ENCODE assay signal across 18 mouse cellular contexts in the genomic region with DNA sequence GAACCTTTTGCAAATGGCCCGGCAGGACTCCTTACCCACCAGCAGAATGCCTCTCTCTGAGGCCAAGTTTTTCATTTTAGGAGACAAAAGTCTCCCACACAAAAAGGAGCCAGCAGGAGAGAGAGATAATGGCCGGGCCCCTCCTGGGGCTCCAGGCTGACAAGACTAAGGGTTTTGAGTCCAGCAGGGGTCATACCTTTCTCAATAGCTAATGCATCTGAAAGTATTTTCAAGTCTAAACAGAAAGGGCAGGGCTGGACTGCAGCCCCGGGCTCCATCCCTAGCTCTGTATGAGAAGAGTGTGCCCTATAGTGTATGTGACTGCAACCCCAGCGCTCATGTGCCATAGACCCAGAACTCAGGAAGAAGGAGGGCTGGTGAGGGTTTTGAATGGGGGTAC.
DNase-seq lines count a peak whose midpoint lies in the region; ATAC-seq and TF ChIP-seq lines count a peak whose summit lies in the region.
"Had no signal": no experiment of that assay in that cellular context is flagged by ENCODE, and none has a peak within 500 bp of the region (broad histone marks: within the 10 kb centered on the region; RNA-seq: fewer than 3 reads in every experiment).

No protein-coding gene starts in this region.

- no peaks in the 10 kb centered on the region for H3K27me3 ChIP-seq in heart, embryonic 11.5 days (ENCODE audit: control insufficient read depth, insufficient read depth, low read length)
- H3K27me3 ChIP-seq in embryonic facial prominence, embryonic 10.5 days (replicated peaks; ENCODE audit: low read depth, poor library complexity, severe bottlenecking): no peaks in the 10 kb centered on the region
- no peaks in the 10 kb centered on the region for H3K27me3 ChIP-seq in forebrain, postnatal 0 days (ENCODE audit: insufficient read depth, low read length)
- no peaks in the 10 kb centered on the region for H3K27me3 ChIP-seq in midbrain, embryonic 16.5 days (ENCODE audit: control insufficient read depth, insufficient read depth, low read depth, low read length)
- H3K27me3 ChIP-seq: intestine, embryonic 15.5 days; Patski had no signal

- no peak for TF ChIP-seq CTCF in forebrain, postnatal 0 days (IDR thresholded peaks at IDR 0.05; ENCODE audit: low read depth)

- no peak overlapping the region for H3K9ac ChIP-seq in heart, embryonic 11.5 days (ENCODE audit: low read depth, low read length)
- H3K9ac ChIP-seq in forebrain, postnatal 0 days: no peak overlapping the region
- no peak overlapping the region for H3K9ac ChIP-seq in midbrain, embryonic 16.5 days (ENCODE audit: low read depth, low read length)
- H3K9ac ChIP-seq: intestine, embryonic 15.5 days had no signal

- no peaks in the 10 kb centered on the region for H3K9me3 ChIP-seq in heart, embryonic 11.5 days (replicated peaks; ENCODE audit: control insufficient read depth, low read length)
- H3K9me3 ChIP-seq in embryonic facial prominence, embryonic 10.5 days: no peaks in the 10 kb centered on the region
- no peaks in the 10 kb centered on the region for H3K9me3 ChIP-seq in forebrain, postnatal 0 days (ENCODE audit: low read length)
- H3K9me3 ChIP-seq in midbrain, embryonic 16.5 days (replicated peaks; ENCODE audit: control insufficient read depth, low read length, poor library complexity, severe bottlenecking): no peaks in the 10 kb centered on the region
- H3K9me3 ChIP-seq: intestine, embryonic 15.5 days had no signal

- 23% methylated on average over 4 of the region's 4 CpGs for WGBS in heart, embryonic 11.5 days (ENCODE audit: insufficient replicate concordance)
- WGBS in embryonic facial prominence, embryonic 10.5 days: 14% methylated on average over 4 of the region's 4 CpGs
- WGBS in forebrain, postnatal 0 days: 13% methylated on average over 4 of the region's 4 CpGs
- 5% methylated on average over 4 of the region's 4 CpGs for WGBS in midbrain, embryonic 16.5 days

- H3K27ac ChIP-seq in heart, embryonic 11.5 days (ENCODE audit: low read depth, low read length): 0 out of 2 replicates have a peak overlapping the region, but pooled peaks have one; percentile 4
- 0 out of 2 replicates have a peak overlapping the region, but pooled peaks have one; percentile 26 for H3K27ac ChIP-seq in embryonic facial prominence, embryonic 10.5 days (replicated peaks)
- no peak overlapping the region for H3K27ac ChIP-seq in forebrain, postnatal 0 days (ENCODE audit: low read depth, low read length)
- no peak overlapping the region for H3K27ac ChIP-seq in midbrain, embryonic 16.5 days (ENCODE audit: low read length)
- H3K27ac ChIP-seq: heart, adult 2 months; intestine, embryonic 15.5 days had no signal

- no peak for DNase-seq in heart, adult 8-10 months (ENCODE audit: low spot score)
- peak; percentile 29 for DNase-seq in embryonic facial prominence, embryonic 10.5 days (ENCODE audit: low spot score)
- DNase-seq in forebrain, postnatal 0 days: no peak
- DNase-seq in kidney, adult 9 months: no peak
- no peak for DNase-seq in spleen, postnatal 36 days (ENCODE audit: low spot score in 2 of 2)
- DNase-seq: cerebellum, adult 2 months; heart, adult 2 months; heart, postnatal 14 days; kidney, postnatal 10 days; layer of hippocampus, adult 9-11 months; lung, adult 18-20 months; lung, postnatal 36 days; thymus, adult 2 months had no signal

- no peak for ATAC-seq in heart, embryonic 11.5 days (replicated peaks; ENCODE audit: insufficient number of reproducible peaks, low FRiP score, low TSS enrichment)
- peak; percentile 27 for ATAC-seq in forebrain, postnatal 0 days
- ATAC-seq in midbrain, embryonic 16.5 days: peak; percentile 66
- ATAC-seq in megakaryocyte, adult 5-6 weeks (ENCODE audit: poor library complexity, severe bottlenecking): no peak
- ATAC-seq: intestine, embryonic 15.5 days; Patski had no signal

- no peak overlapping the region for H3K4me2 ChIP-seq in heart, embryonic 11.5 days
- no peak overlapping the region for H3K4me2 ChIP-seq in forebrain, postnatal 0 days (ENCODE audit: low read depth)
- H3K4me2 ChIP-seq in midbrain, embryonic 16.5 days (ENCODE audit: low read length): no peak overlapping the region
- H3K4me2 ChIP-seq: intestine, embryonic 15.5 days had no signal

- peaks cover 9% of the 10 kb centered on the region for H3K4me1 ChIP-seq in heart, embryonic 11.5 days (ENCODE audit: control insufficient read depth, insufficient read depth, low read length)
- H3K4me1 ChIP-seq in embryonic facial prominence, embryonic 10.5 days: peaks cover 22% of the 10 kb centered on the region
- H3K4me1 ChIP-seq in forebrain, postnatal 0 days (ENCODE audit: insufficient read depth): 0 out of 2 replicates have a peak, but pooled peaks cover 3% of the 10 kb centered on the region
- peaks cover 14% of the 10 kb centered on the region for H3K4me1 ChIP-seq in midbrain, embryonic 16.5 days (ENCODE audit: control insufficient read depth, insufficient read depth, low read length)
- H3K4me1 ChIP-seq: intestine, embryonic 15.5 days had no signal

- H3K4me3 ChIP-seq in heart, embryonic 11.5 days (ENCODE audit: low read depth, low read length): no peak overlapping the region
- no peak overlapping the region for H3K4me3 ChIP-seq in embryonic facial prominence, embryonic 10.5 days
- no peak overlapping the region for H3K4me3 ChIP-seq in forebrain, postnatal 0 days (ENCODE audit: low read depth, low read length)
- H3K4me3 ChIP-seq in midbrain, embryonic 16.5 days (ENCODE audit: low read depth, low read length): no peak overlapping the region
- H3K4me3 ChIP-seq: heart, adult 2 months; intestine, embryonic 15.5 days had no signal

- no peaks in the 10 kb centered on the region for H3K36me3 ChIP-seq in heart, embryonic 11.5 days (ENCODE audit: control insufficient read depth, insufficient read depth, low read length)
- H3K36me3 ChIP-seq in embryonic facial prominence, embryonic 10.5 days (replicated peaks): no peaks in the 10 kb centered on the region
- H3K36me3 ChIP-seq in forebrain, postnatal 0 days (ENCODE audit: insufficient read depth): no peaks in the 10 kb centered on the region
- no peaks in the 10 kb centered on the region for H3K36me3 ChIP-seq in midbrain, embryonic 16.5 days (ENCODE audit: control insufficient read depth, insufficient read depth, low read length)
- H3K36me3 ChIP-seq: intestine, embryonic 15.5 days had no signal

Comparison
In these comparisons a context has a peak if more than half of its experiments do, and no peak if none do; other contexts are left out.
1. ATAC-seq: peak in forebrain, postnatal 0 days (single experiment) and midbrain, embryonic 16.5 days (single experiment); none in heart, embryonic 11.5 days (single experiment) and megakaryocyte, adult 5-6 weeks (single experiment).
2. H3K27ac ChIP-seq: peak in heart, embryonic 11.5 days (single experiment) and embryonic facial prominence, embryonic 10.5 days (single experiment); none in forebrain, postnatal 0 days (single experiment) and midbrain, embryonic 16.5 days (single experiment).